Mouse (Mus musculus): Measurements from ENCODE around the gene Rnase10.

- TF ChIP-seq CTCF (IDR thresholded peaks at IDR 0.05; ENCODE audit: low read depth) (no peak), EP300 (IDR thresholded peaks at IDR 0.05; ENCODE audit: low read depth) (no peak)
Observed at GRCm38 (mm10) chr14:51047846-51048245, 40.3 kb downstream of the Rnase10 start.
